Mouse (Mus musculus) R1 (cell line): ENCODE data around the gene Usp48.

Experiments used
- DNase-seq: peaks from one replicate; pipeline ENCODE4 v3.0.0-alpha.2; 2018; ENCODE audit warnings: low read depth, low spot score

Usp48 gene

GRCm38 (mm10) chr4:137609281-137609680 lies 15.7 kb downstream of the Usp48 start:
- no peak for DNase-seq

GRCm38 (mm10) chr4:137609702-137610101 lies 16.1 kb downstream of the Usp48 start:
- DNase-seq, result no peak

GRCm38 (mm10) chr4:137610256-137610655 lies 16.7 kb downstream of the Usp48 start:
- peak; percentile 39 for DNase-seq

GRCm38 (mm10) chr4:137622847-137623246 lies 29.3 kb downstream of the Usp48 start:
- DNase-seq, result no peak

GRCm38 (mm10) chr4:137627476-137628235 lies 34.1 kb downstream of the Usp48 start:
- DNase-seq, result no peak

- DNase-seq, result no peak
Measured at GRCm38 (mm10) chr4:137628400-137628799, 34.8 kb downstream of the Usp48 start.

- no peak for DNase-seq
Measured at GRCm38 (mm10) chr4:137629354-137629753, 35.8 kb downstream of the Usp48 start.

GRCm38 (mm10) chr4:137630153-137630552 lies 36.6 kb downstream of the Usp48 start:
- DNase-seq, result no peak

- peak; percentile 36 for DNase-seq
Measured at GRCm38 (mm10) chr4:137631596-137631995, 38.0 kb downstream of the Usp48 start.

GRCm38 (mm10) chr4:137633394-137633793 lies 39.8 kb downstream of the Usp48 start:
- DNase-seq, result no peak

- no peak for DNase-seq
Measured at GRCm38 (mm10) chr4:137636597-137636996, 43.0 kb downstream of the Usp48 start.

- no peak for DNase-seq
Measured at GRCm38 (mm10) chr4:137641556-137641955, 48.0 kb downstream of the Usp48 start.

GRCm38 (mm10) chr4:137642101-137642500 lies 48.5 kb downstream of the Usp48 start:
- DNase-seq, result no peak

GRCm38 (mm10) chr4:137643459-137643858 lies 49.9 kb downstream of the Usp48 start:
- peak; percentile 56 for DNase-seq

- no peak for DNase-seq
Measured at GRCm38 (mm10) chr4:137646262-137646661, 52.7 kb downstream of the Usp48 start.

- DNase-seq, result no peak
Measured at GRCm38 (mm10) chr4:137647648-137648047, 54.1 kb downstream of the Usp48 start.

GRCm38 (mm10) chr4:137648230-137648629 lies 54.7 kb downstream of the Usp48 start:
- no peak for DNase-seq

- no peak for DNase-seq
Measured at GRCm38 (mm10) chr4:137650912-137651311, 57.4 kb downstream of the Usp48 start.

GRCm38 (mm10) chr4:137652835-137653346 lies 59.3 kb downstream of the Usp48 start:
- no peak for DNase-seq

- peak; percentile 62 for DNase-seq
Measured at GRCm38 (mm10) chr4:137655241-137656031, 61.9 kb downstream of the Usp48 start.

GRCm38 (mm10) chr4:137657674-137658073 lies 64.1 kb downstream of the Usp48 start:
- DNase-seq, result peak; percentile 69

- DNase-seq, result peak; percentile 99
Measured at GRCm38 (mm10) chr4:137659541-137659940, 66.0 kb downstream of the Usp48 start.
